Mouse (Mus musculus): ENCODE data around the gene Ophn1. TPM values are rescaled to one million over a fixed set of nuclear protein-coding genes. Genes with fewer than 3 reads are reported as not detected.
A peak's percentile ranks its signal among the peaks of the same experiment; 100 is the strongest.

Gene Ophn1
- total RNA-seq, 2 experiments from 2014 or later = 38.1 to 40.3 TPM

DNA sequence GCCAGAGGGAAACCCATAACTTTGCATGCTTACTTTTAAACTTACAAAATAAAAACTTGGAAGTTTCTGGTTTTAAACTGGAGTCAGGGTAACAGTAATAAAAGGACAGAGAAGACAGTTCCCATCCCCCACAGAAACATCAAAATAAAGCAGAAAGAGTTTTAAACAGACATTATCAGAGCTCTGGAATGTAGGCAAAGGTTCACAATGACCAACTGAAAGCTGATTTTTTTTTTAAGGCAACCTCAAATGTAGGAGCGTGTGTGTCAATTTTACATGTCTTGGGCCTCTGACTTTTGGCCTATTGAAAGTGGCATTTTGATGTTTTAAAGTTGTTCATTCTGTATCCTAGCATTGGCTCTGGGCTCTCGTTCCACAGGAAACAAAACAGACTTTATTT lies 49.2 kb downstream of the Ophn1 start:
- DNase-seq (ENCODE audit: low spot score in 2 of 2) = no peak

DNA sequence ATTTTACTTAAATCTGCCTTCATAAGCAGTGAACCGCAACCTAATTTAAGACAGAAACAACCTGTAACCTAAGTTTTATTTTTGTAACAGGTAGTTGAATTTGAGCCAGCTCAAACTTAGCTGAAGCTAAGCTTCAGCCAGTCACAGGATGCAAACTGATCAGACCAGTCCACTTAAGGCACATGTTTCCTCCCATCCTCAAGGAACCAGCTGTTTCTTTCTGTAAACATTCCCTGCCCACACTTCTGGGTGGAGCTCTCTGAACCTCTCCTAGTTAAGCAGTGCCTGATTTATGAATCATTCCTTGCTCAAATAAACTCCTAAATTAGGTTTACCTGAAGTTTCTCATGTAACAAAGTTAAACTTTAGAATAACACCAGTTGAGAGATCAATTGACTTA lies 54.8 kb downstream of the Ophn1 start:
- no peak for DNase-seq (ENCODE audit: low spot score in 2 of 2)

DNA sequence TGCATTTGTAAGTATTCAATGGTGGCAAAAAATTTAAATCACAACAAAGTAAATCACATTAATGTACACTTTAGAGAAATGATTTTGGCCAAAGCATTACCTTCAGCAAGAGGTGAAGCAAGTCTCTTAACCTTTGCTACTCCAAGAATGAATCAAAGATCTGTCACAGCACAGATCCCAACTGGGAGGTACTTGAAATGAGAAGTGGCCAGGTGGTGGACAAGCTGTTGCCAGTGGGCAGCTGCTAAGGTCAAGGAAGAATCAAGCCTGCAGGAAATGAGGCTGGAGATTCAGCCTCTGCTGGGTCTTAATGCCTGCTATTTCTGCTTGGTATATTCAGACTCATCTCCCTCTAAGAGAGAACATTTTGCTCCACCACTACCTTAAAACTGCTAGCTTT lies 87.0 kb downstream of the Ophn1 start:
- DNase-seq (ENCODE audit: low spot score in 2 of 2) = no peak

DNA sequence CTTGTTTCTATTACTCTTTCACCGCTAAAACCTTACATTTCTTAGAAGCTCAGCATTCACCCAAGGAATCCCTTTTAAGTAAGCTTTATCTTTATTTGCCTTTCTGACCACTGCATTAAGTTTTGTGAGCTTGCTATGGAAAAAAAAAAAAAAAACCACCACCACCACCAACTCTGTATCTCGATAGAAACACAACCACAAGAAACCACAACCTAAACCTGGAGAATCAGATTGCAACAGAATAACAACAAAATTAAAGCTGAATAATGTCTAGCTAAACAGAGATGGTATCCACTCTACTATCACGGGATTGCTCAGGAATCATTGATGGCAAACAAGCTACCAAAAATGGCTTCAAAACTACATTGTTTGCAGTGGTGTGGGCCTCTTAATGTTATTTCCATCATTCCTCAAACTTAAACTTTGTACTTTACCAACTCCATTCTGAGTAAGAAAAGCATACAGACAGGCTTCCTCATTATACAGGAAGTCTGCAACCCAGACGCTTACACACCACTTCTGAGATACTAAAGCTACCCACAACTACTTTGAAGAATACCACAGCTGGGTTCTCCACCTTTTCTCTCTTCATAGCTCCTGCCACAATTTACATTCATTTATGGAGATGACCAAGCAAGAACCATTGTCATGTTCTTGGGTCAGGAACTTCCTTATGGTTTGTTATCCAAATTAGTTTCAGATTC lies 116.4 kb downstream of the Ophn1 start:
- DNase-seq (ENCODE audit: low spot score in 2 of 2) = no peak

DNA sequence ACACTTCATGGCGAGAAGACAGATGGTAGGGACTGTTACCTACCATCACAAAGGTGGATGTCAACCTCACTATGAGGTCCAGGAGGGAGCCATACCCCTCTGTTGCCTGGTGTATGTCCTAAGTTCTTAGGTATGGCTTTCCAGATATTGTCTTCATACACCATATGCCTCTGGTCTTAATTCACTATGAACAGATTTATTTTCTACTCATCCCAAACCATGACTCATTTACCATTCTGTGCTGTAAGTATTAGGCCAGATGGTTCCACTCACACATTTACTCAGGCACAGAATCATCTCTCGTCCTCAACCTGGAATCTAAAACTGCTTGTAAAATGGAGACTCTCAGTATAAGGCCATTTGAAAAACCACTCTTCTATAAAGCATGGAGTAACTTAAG lies 135.7 kb downstream of the Ophn1 start:
- no peak for DNase-seq (ENCODE audit: low spot score in 2 of 2)

DNA sequence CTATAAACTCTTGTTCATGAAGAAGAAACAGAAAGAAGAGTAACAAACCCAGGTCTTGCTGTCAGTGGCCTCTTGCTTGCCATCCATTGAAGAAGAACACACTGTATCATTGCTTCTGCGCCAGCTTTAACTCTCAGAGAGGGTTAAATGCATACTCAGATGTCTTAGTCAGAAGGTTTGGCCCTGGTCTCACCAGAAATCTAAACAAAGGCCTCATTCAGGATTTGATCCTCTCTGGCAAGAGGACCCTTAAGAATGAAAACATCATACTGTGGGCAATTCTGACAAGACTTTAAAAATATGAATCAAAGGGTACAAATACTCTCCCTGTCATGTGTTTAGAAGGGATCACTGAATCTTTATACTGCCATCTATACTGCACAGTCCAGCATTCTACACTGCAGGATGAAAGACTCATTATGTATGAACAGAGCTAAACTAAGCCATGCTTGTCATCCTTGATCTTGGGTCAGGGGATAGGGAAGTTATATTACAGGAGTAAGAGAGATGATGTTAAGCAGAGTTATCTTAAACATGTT lies 139.5 kb downstream of the Ophn1 start:
- no peak for DNase-seq (ENCODE audit: low spot score in 2 of 2)

GRCm38 (mm10) chrX:98736758-98737157 lies 154.1 kb downstream of the Ophn1 start:
- DNase-seq (ENCODE audit: low spot score in 2 of 2) = no peak

DNA sequence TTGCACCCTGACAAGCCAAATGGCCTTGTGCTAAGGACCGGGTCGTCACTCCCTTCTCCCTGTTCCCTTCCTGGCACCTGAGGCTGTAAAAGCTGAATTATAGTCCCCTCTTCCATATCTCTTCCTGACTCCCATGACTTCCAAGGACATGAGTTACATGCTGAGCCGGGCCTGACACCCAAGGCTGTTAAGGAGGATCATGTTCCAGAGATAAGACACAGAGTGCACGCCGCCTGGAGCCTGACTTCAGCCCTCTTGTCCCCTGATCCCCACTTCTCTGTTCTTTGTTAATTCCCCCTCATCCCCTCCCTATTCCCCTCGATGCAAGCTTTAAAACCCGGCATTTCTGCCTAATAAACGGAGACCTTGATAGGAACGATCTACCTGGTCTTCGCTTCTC lies 167.8 kb downstream of the Ophn1 start:
- DNase-seq (ENCODE audit: low spot score in 2 of 2) = no peak

GRCm38 (mm10) chrX:98707766-98708165 lies 183.1 kb downstream of the Ophn1 start:
- DNase-seq (ENCODE audit: low spot score in 2 of 2) = peak in 1 of 2 experiments; percentile 10

DNA sequence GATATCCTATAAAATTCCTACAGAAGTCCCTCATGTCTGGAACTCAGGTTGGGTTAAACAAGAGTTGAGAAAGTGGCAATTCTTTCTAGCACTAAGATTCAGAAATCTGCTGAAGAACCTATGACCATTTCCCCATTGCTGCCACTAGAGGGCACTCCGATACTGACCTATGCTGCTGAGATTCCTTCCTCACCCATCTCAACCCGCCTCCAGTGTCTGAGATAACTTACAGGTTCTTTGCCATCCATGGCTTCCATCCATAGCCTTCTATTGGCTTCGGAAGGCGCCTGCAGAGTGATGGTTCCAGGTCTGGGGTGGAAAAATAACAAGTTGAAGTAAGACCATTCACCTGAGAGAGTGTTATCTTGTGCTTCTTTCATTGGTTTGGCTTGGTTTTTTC lies 189.2 kb downstream of the Ophn1 start:
- DNase-seq (ENCODE audit: low spot score in 2 of 2) = peak; percentile 42 to 62

DNA sequence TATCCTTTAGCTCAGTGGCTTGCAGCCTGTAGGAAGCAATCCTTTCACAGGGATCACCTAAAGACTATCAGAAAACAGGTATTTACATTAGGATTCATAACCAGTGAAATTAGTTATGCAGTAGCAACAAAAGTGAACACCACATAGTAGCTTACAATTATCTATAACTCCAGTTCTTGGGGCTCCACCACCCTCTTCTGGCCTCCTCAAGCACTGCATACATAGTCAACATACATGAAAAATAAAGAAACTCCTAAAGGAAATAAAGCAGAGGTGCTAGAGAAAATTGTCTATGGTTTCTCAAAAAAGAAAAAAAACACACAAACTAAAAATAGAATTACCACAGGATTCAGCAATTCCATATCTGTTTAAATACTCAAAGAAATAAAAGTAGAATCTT lies 208.2 kb downstream of the Ophn1 start:
- no peak for DNase-seq (ENCODE audit: low spot score in 2 of 2)

GRCm38 (mm10) chrX:98681281-98681680 lies 209.5 kb downstream of the Ophn1 start:
- DNase-seq (ENCODE audit: low spot score in 2 of 2) = no peak

DNA sequence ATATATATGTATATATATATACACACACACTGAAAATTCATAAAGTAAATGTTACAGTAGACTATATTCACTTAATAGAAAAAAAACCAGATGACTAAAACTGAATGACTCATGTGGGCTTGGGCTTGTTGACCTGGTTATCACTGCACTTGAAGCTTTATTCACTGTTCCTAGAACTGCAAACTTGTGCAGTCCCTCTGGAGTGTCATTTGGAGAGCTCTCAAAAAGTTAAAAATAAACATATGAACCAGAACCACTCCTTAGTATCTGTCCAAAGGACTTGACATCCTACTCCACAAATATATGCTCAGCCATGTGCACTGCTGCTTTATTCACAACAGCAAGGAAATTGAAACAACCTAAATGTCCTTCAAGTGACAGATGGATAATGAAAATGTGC lies 219.8 kb downstream of the Ophn1 start:
- DNase-seq (ENCODE audit: low spot score in 2 of 2) = no peak

- no peak for DNase-seq (ENCODE audit: low spot score in 2 of 2)
Observed at GRCm38 (mm10) chrX:98651431-98651830, 239.4 kb downstream of the Ophn1 start.

GRCm38 (mm10) chrX:98628666-98629404 lies 262.0 kb downstream of the Ophn1 start:
- no peak for DNase-seq (ENCODE audit: low spot score in 2 of 2)

DNA sequence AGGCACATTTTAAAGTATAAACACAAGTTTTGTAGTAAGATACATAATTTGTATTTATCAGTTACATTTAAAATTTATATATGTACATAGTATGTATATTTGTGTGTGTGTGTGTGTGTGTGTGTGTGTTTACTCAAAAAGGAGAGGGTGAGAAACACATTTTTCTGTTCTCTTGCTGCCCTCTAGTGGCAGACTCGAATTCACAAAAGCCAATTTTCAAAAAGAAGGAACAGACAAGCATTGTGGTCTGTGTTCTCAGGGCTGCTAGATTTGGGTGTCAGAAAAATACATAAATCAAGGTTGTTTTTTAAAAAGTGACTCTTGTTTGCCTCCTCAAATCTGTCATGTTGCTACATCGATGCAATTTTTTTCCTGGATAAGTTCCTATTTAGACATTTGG lies 272.0 kb downstream of the Ophn1 start:
- peak; percentile 15 to 49 for DNase-seq (ENCODE audit: low spot score in 2 of 2)

DNA sequence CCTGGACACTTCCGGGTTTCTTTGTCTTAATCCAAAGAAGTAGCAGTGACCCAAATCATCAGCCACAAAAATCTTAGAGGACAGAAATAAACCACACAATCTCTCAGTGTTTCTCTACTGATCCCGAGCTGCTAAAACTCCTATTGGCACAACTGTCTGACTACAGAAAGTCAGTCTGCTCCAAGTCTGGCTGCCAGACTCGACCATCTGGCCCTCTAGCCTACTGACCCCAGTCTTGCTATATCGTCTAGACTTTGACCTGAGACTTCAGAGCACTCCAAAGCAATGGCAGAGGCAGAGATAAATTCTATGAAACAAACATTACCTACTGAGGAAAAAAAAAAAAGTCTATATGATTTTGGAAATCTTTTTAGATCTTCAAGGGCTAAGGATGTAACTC lies 273.4 kb downstream of the Ophn1 start:
- DNase-seq (ENCODE audit: low spot score in 2 of 2) = no peak

GRCm38 (mm10) chrX:98574201-98574600 lies 316.6 kb downstream of the Ophn1 start:
- DNase-seq (ENCODE audit: low spot score in 2 of 2) = no peak

GRCm38 (mm10) chrX:98546458-98546857 lies 344.4 kb downstream of the Ophn1 start:
- DNase-seq (ENCODE audit: low spot score in 2 of 2) = no peak

DNA sequence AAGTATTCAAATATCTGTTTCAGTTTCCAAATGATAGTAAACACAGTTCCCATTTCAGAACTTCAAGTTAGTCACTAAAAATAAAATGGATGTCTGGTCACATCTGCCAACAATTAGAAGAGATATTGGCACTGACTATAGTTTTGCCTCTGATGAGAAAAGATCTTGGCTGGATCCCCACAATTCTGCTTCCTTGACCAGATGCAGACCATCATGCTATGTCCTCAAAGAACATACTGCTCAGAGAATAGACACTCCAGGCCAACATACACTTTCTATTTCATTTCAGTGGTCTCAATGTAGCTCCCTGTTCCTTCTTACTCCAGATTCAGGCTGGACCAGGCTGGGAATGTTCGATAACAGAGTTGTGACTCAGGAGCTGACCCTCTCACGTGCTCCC lies 375.5 kb downstream of the Ophn1 start:
- no peak for DNase-seq (ENCODE audit: low spot score in 2 of 2)

GRCm38 (mm10) chrX:98514359-98514904 lies 376.4 kb downstream of the Ophn1 start:
- DNase-seq (ENCODE audit: low spot score in 2 of 2) = no peak
